Mouse (Mus musculus) T-helper 1 cell (primary cell): ENCODE data around the gene Mrgprg.

Experiments used
- in situ Hi-C: fragments of 300-600 bp; cut with MboI, MseI; formaldehyde crosslinking; loops from one replicate; pipeline ENCODE4 v1.15.1; 2025; ENCODE audit warnings: high pct_unique_total_duplicates

Mrgprg gene

DNA sequence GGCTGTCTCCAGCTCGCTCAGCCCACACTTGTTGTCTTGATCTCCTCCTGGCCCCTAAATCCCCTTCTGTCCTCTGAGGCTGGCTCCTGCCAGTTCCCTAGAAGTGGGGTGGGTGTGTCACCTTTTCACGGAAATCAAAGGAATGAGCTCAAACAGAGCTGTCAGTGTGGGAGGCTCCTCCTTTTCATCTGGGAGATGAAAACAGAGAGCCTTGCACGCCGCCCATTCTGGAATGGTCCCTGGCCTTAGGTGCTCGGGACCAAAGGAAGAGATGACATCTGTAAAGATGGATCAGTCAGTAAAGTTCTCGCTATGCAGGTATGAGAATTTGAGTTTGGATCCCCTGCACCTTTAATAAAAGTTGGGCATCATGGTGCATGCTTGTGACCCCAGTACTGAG, at the start of gene Mrgprg:
Gene Mrgprg, minus strand, starts transcription at position 101 of the 400 bp plus-strand sequence.
- in situ Hi-C loops: no loop called here

DNA sequence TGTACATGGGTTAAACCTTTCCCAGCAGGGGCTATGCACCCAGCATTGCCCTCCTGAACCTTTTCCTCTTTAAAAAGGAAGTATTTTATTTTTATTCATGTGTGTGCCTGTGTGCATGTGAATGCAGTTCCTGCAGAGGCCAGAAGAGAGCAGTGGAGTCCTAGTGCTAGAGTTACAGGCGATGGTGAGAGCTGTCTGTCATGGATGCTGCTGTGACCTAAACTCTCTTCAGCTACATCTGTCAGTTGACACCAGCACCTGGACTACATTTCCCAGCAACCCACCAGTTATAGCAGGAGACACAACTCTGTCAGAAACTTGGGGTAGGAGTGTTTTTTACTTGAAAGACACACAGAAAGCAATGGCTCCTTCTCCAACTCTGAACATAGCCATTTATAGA, 42.1 kb upstream of the Mrgprg start:
- in situ Hi-C loops: no loop called here

DNA sequence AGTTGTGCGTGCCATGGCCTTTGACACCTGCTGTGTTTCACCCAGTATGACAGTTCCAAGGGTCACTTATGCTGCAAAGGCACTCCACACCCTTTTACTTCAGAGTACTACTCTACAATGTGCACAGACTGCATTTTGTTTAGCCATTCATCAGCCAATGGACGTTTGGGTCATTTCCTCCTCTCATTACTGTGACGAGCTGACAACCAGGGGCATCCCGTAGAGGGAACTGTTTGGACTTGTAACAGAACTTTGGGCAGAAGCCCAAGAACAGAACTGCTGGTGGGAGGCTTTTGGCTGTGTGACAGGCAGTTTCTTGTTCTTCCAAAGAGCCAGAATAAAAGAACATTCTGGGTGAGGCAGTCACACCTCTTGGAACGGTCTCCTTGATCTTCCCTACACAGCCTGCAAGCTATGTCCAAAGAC, 38.4 kb upstream of the Mrgprg start:
- in situ Hi-C loops: no loop called here

DNA sequence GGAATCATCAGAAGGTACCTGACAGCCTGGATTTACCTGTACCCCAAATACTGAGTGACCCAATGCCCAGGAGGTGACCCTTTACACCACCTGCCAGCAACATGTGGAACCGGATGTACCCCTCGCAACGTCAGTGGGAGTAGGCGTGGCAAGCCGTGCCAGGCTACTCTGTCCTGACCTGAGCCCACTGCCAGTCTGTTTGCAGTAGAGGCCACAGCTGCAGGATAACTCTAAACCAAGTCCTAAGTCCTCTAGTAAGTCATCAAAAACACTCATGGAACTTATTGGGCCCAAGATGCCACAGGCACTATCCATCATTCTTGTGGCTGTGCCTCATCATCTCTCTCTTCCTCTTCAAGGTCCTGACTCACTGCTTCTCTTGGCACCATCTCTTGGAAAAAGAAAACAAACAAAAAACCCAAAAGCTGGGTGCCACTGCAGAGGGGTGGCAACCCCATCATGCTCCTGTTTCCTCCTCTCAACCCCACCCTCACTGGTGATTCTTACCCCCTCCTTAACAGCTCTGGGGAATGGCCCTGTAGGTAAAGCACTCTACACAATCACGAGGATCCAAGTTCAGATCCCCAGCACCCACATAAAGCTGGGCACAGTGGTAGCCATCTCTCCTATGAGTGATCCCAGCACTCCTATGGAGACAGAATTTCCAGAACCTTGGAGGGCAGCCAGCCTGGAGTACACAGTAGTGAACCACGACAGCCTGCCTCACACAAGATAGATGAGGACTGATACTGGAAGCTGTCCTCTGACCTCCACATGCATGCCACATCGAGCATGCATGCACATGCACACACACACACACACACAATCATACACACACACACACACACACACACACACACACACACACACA, 34.6 kb upstream of the Mrgprg start:
- in situ Hi-C loops: no loop called here

DNA sequence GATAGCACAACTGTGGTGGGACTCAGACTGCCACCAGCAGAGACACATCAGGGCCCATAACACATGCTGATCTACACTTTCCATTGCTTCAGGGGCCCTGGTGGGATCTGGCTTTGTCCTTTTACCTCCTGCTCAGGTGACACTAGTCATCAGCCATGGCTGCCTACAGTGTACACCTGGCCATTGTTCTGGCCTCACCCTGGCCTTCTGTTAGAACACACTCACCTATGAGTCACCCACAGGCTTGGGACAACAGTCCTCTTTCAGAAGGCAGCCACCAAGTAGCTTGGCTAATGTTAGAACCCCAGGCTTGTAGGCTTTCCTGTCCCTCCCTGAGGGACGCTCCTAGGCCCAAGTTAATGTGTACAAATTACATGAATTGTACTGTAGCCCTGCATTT, 34.0 kb upstream of the Mrgprg start:
- in situ Hi-C loops: no loop called here

DNA sequence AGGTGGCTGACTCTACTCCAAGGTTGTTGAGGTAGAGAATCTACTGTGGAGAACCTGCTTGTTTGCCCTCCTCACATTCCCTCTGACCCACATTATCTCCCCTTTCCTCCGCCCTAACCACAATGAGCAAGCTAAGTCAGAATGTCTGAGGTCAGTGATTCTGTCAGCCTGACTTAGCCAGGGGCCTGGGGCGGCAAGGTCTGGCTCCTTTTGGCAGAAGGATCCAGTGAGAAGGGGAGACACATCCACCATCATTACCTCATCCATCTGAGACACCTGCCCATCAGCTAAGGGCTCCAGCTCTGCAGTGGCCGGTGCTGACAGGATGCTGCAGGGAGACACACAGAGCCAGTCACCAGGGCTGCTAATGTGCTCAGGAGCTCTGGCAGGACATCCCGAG, 32.0 kb upstream of the Mrgprg start:
- in situ Hi-C loops: no loop called here

DNA sequence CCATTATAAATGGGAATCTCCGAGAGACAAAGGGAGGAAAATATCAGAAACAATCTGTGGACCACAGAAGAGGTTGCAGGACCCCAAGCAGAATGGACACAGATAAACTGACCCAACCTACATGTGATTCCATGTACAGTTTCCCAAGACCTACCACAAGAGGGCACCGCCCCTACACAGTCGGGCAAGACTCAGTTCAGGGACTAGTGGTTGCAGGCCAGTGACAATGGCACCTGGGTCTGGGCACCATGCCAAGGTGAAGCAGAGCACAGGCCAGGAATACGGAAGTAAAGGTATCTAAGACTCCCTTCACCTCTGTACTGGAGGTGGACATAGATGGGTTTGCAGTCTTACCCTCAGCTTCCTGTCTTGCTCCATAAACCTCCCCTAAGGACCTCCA, 26.3 kb upstream of the Mrgprg start:
- in situ Hi-C loops: no loop called here

DNA sequence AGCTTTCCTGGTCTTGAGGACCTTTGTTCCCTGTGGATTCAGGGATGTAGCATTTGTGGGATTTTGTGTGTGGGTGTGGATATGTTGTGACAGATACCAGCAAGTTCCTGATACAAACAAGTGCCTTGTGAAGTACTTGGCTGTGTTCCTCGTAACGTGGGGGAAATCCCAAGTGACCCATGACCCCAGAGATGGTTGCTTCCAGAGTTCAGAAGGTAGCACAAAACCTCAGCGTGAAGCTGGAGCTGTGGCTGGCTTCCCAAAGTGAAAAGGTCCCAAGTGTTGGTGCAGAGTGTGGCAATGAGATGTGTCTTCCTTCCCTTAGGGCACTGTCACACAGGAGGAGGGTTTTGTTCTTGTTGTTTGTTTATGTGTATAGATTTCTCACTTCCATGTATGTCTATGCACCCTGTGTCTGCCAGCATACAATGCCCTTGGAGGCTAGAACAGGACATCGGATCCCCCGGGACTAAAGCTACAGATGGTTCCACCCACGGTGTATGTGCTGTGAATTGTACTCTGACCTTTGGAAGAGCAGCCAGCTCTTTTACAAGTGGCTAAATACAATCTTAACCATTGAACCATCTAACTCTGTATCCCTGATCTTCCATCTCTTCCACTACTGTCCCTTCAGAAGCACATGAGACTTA, 25.7 kb upstream of the Mrgprg start:
- in situ Hi-C loops: no loop called here

DNA sequence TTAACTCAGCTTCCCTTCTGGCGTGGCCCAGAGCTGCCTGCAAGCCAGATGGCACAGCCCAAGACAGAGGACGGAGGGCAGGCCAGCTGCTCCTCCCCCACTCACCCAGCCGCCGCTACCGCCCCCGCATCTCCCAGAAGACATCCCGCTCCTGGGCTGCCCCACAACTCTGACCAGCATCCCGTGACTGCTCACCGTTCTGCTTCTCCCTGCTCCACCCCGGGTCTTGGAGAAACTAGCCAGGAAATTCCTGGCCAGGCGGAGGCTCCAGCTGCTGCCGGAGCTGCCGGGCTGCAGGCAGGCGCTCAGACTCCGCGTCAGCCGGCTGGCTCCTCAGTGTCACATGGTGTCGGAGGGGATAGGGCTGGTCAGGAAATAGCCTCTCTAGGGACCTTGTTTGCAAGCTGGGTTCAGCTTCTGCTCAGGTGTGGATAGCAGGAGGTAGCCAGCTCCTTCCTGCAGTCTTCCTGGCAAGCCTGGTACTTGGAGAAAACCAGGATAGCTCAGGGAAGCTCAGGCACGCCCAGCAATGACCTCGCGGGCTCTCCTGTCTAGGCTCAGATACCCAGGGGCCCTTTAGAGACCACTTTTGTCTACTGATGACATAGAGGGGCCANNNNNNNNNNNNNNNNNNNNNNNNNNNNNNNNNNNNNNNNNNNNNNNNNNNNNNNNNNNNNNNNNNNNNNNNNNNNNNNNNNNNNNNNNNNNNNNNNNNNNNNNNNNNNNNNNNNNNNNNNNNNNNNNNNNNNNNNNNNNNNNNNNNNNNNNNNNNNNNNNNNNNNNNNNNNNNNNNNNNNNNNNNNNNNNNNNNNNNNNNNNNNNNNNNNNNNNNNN, 17.4 kb upstream of the Mrgprg start, which contains the start of gene Mrgpre:
Gene Mrgpre, minus strand, starts transcription at position 505 of the 834 bp plus-strand sequence.
- in situ Hi-C loops: no loop called here

DNA sequence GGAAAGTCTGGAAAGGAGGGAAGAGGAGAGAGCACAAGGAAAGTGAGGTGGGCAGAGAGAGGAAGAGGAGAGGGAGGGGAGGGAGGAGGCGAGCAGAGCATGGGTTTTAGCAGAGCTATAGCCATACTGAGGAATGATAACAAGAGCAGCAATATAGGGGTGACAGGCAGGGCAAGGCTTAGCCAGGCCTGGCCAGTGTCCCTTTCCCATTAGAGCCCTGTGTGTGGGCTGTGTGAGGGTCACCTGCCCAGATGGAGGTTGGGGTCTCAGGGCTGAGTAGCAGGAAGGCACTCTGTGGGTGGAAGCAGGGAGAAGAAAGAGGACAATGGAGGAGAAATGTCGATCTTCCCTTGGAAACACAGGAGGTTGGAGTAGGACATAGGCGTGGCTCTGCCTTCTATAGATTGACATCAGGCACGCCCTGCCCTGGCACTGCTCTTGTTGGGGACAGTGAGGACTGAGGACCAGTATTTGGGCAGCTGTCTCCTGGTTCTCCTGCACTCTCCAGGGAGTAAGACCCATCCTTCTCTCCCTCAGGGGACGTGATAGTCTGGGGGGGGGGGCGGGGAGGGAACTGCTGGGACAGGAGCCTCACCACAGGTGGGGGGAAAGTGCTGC, 16.7 kb upstream of the Mrgprg start:
- in situ Hi-C loops: no loop called here

DNA sequence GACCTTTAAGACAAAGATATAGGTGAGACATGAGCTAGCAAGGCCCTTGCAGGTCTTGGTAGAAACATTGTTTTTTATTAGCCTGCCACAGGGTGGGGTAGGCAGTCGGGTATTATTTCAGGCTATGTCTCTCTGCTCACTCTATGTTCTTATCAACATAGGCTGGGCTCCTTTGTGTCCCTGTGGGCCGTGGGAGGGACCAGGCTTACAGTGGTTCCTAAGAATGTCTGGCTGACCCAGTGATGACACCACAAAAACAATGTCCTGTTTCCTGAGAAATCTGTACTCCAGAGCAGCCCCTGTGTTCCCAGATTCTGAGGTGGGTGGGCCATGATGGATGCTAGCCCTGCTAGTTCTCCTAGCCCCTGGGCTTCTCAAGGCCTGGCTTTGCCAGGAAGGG, 10.6 kb upstream of the Mrgprg start:
- in situ Hi-C loops: loop anchor here (10.0 kb wide), 1 partner anchor 1327 kb away; no protein-coding TSS in a partner anchor

DNA sequence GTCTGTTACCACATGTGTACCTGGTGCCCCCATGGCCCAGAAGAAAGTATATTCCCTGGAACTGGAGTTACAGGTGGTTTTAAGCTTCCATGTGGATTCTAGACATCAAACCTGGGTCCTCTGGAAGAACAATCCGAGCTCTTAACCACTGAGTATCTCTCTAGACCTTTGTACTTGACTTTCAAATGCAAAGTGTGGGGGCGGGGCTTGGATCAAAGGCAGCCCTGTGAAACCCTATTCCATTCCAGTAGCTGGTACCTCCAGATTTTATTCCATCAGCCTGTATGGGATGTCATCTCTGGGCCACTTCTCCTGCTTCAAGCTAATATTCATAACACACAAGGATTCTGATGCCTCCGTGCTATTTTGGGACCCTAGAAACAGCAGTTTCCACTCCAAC, 9.3 kb upstream of the Mrgprg start:
- in situ Hi-C loops: loop anchor here (10.0 kb wide), 1 partner anchor 1329 kb away; no protein-coding TSS in a partner anchor

DNA sequence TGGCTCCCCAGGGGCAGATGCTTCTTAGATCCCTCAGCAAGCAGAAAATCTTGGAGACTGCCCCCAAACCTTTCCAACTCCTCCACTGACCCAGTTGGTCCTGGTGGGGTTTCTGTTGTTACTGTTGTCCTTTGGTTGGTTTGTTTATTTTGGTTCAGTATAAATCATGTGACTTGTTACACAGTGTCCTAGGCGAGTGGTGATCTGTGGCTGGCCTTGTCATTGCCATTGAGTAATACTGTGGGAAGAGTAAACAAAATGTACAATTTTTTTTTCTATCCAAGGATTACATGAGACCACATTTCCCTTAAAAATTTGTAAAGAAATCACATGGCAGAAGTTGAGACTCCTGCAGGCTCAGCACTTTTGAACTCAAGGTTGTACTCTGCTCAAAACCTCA, 2.7 kb upstream of the Mrgprg start:
- in situ Hi-C loops: no loop called here

DNA sequence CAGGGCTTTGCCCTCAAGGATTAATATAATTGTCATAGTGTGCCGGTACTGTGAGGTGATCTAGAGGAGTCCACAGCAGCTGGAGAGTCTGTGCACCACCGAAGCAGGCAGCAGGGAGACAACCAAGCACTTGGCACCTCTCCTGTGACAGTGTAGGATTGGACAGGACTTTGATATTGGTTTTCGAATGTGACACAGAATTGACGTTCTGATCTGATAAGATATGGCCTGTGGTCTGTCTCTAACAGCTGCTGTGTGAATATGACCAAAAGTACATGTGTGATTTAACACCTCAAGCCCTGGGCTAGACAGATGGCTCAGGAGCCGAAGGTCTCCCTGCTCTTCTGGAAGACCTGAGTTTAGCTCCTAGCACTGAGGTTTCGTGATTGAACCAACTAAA, 1.5 kb upstream of the Mrgprg start:
- in situ Hi-C loops: no loop called here

DNA sequence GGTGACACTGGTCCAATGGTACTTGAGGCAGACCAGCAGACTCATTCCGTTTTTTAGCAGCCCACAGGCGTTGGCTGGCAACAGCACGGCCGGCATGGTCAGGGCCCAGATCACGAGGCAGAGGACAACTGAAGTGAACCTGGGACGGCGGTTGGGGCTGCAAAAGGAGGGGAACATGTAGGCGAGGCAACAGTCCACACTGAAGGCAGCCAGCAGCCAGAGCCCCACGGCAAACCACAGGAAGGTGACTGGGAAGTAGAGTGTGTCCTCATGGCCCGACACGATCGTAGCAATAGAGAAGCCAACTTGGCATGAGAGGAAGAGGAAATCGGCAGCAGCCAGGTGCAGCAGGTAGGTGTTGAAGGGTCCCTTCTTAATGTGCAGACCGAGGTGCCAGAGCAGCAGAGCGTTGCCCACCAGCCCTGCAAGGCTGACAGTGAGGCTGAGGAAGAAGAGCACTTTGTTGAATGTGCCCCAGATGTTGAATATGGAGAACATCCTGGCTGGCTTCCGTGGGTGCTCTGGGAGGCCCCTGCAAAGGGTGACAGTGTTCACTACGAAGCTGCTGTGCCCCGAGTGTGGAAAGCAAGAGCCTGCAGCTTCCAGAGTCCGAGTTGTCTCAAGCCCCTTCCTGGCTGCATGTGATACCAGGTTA, 1.8 kb downstream of the Mrgprg start:
- in situ Hi-C loops: loop anchor here (5.0 kb wide), 1 partner anchor 618 kb away; no protein-coding TSS in a partner anchor

DNA sequence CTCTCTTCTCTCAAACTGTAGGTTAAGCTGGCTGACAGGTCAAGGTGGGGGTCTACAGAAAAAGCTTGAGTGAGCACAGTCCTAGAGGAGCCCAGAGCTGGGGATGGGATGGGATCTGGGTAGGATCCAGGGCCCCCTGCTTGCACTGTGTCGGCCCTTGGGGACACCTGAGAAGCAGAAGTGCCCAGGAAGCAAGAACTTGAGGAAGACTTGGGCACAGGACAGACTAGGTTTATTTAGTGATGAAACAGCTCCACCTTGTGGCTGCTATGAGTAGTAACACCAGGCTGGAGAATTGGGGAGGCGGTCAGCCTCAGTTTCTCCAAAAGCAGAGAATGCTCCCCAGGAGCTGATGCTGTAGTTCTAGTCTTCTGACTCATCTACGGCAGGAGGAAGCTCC, 3.0 kb downstream of the Mrgprg start:
- in situ Hi-C loops: loop anchor here (5.0 kb wide), 1 partner anchor 616 kb away; no protein-coding TSS in a partner anchor

DNA sequence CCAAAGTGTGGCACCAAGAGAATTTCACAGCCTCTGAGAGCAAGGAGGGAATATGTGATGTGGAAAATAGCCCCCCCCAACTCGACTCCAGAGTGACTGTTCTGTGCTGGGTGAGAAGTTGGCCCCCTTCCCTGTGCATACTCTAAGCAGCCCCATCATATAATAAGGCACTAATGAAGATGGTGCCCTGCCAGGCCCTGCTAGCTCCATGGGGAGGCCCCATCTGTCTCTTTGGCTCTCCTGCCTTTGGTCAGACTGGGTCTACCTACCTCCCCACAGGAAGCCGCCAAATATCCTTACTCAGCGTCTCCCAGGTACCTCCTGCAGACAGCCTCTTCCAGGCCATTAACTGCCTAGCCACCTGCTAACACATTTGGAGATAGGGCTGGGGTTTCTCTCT, 7.8 kb downstream of the Mrgprg start:
- in situ Hi-C loops: loop anchor here (5.0 kb wide), 1 partner anchor 162 kb away; no protein-coding TSS in a partner anchor

DNA sequence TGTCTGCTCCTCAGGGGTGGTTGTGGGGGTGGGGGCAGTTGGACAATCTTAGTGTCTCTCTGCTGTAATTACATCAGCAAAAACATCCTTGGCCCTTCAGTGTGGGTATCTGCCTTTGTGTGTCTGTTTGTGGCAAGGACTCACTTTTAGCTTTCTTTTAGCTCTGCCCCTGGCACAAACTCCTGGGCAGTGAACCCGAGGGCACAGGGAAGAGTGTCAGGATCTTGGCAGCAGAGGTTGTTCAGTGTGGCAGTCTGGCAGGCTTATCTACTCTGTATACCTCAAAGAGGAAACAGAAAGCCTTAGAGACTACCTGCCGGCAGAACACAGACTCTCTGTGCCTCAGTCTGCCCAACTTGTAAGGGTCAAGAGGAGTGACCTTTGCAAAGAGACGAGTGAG, 9.1 kb downstream of the Mrgprg start:
- in situ Hi-C loops: loop anchor here (5.0 kb wide), 1 partner anchor 160 kb away; no protein-coding TSS in a partner anchor

DNA sequence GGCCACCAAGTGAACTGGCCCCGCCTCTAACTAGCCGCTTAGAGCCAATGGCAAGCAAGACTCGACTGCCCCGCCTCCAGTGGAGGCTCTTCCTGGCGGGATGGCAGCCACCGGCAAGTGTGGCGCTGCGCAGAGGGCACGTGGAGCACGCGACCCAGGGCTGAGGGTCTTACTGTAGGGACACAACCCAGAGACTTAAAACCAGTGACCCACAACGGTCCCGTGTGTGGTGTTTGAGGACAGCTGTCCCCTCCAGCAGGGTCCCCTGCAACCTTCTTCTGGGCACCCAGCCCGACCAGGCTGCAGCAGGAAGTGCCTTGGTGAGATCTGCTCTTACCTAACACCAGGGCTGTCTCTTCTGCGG, 9.8 kb downstream of the Mrgprg start:
- in situ Hi-C loops: loop anchor here (5.0 kb wide), 1 partner anchor 160 kb away; no protein-coding TSS in a partner anchor

DNA sequence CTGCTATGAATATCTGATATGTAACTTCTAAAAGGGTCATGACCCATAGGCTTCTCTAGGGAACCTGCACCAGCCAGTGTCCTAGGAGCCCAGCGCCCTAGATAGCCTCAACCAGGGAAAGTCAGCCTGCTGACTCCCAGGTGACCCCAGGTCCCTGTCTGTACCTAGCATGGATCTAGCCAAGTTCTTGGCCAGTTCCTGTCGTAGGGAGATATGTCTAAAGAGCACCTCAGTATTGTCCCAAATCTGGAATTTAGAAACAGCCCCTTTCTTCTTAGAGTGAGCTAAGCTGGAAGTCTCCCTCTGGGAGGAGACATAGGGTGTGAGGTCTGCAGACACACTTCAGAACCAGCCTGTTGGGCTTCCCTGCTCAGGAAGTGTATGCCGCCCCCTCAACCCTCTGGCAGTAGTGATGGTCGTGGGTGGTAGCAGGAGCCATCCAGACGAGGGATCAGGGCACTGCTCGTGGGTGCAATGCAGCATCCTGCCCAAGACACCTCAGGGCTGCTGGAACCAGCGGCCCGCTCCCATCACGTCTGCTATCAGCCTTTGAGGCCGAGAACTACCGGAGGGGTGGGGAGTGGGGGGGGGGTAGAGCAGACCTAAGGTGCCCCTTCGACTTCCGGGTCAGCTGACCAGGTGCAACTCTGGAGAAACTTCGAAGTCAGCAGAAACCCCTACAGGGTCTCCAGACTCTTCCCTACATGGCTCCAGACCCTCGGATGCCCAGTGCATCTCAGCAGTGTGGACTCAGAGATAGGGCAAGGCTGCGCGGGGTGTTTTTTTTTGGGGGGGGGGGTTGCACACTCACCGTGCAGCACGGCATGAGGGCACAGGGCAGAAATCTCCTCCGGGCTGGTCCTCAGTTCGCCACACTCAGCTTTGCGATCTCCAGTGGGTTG, 10.4 kb downstream of the Mrgprg start, which contains the start of gene Osbpl5:
Gene Osbpl5, minus strand, starts transcription at position 861 of the 902 bp plus-strand sequence.
- in situ Hi-C loops: loop anchor here (5.0 kb wide), 1 partner anchor 159 kb away; no protein-coding TSS in a partner anchor
